Mouse (Mus musculus): ENCODE results near the gene Krtap4-16. TPM values are rescaled to one million over a fixed set of nuclear protein-coding genes. Genes with fewer than 3 reads are reported as not detected.

Gene Krtap4-16
- not detected for polyA plus RNA-seq (2012; fragmentation: generic; extraction: Trizol)

GRCm38 (mm10) chr11:99851508-99851907 lies at the start of gene Krtap4-16:
Krtap4-16 (minus strand) TSS chr11:99851608.

GRCm38 (mm10) chr11:99878887-99879286 lies 27.5 kb upstream of the Krtap4-16 start, which contains the start of gene Gm11567:
Gm11567 (plus strand) TSS chr11:99879187.

GRCm38 (mm10) chr11:99873089-99873488 lies 21.7 kb upstream of the Krtap4-16 start, which contains the start of gene Krtap9-1:
Krtap9-1 (plus strand) TSS chr11:99873389.

GRCm38 (mm10) chr11:99864176-99864575 lies 12.8 kb upstream of the Krtap4-16 start, which contains the start of gene Gm11559:
Gm11559 (plus strand) TSS chr11:99864476.

GRCm38 (mm10) chr11:99857617-99858016 lies 6.2 kb upstream of the Krtap4-16 start, which contains the start of gene Gm11568:
Gm11568 (plus strand) TSS chr11:99857917.

GRCm38 (mm10) chr11:99837966-99838365 lies 13.4 kb downstream of the Krtap4-16 start, which contains the start of gene 2300003K06Rik:
2300003K06Rik (minus strand) TSS chr11:99838066.

GRCm38 (mm10) chr11:99815566-99815965 lies 35.8 kb downstream of the Krtap4-16 start, which contains the start of gene Gm11564:
Gm11564 (minus strand) TSS chr11:99815666.

GRCm38 (mm10) chr11:99809792-99810191 lies 41.6 kb downstream of the Krtap4-16 start, which contains the start of gene Krtap4-13:
Krtap4-13 (minus strand) TSS chr11:99809892.

GRCm38 (mm10) chr11:99804346-99804745 lies 47.1 kb downstream of the Krtap4-16 start, which contains the start of gene Gm11554:
Gm11554 (minus strand) TSS chr11:99804446.

Other genes with a start within 250 kb of the Krtap4-16 start
- not detected for gene Gm11938, start 248.3 kb downstream of the Krtap4-16 start, polyA plus RNA-seq (2012; fragmentation: generic; extraction: Trizol)
- not detected for gene Gm11937, start 241.4 kb downstream of the Krtap4-16 start, polyA plus RNA-seq (2012; fragmentation: generic; extraction: Trizol)
- not detected for gene Krtap2-4, start 236.8 kb downstream of the Krtap4-16 start, polyA plus RNA-seq (2012; fragmentation: generic; extraction: Trizol)
- gene Gm11562, start 231.2 kb downstream of the Krtap4-16 start, polyA plus RNA-seq (2012; fragmentation: generic; extraction: Trizol) = not detected
- not detected for gene Krtap4-1, start 223.4 kb downstream of the Krtap4-16 start, polyA plus RNA-seq (2012; fragmentation: generic; extraction: Trizol)
- not detected for gene Krtap4-2, start 216.5 kb downstream of the Krtap4-16 start, polyA plus RNA-seq (2012; fragmentation: generic; extraction: Trizol)
- gene Krtap4-7, start 207.5 kb downstream of the Krtap4-16 start, polyA plus RNA-seq (2012; fragmentation: generic; extraction: Trizol) = not detected
- gene Gm11555, start 201.4 kb downstream of the Krtap4-16 start, polyA plus RNA-seq (2012; fragmentation: generic; extraction: Trizol) = not detected
- not detected for gene Gm11563, start 192.6 kb downstream of the Krtap4-16 start, polyA plus RNA-seq (2012; fragmentation: generic; extraction: Trizol)
- gene Krtap4-6, start 185.6 kb downstream of the Krtap4-16 start, polyA plus RNA-seq (2012; fragmentation: generic; extraction: Trizol) = not detected
- not detected for gene Gm14190, start 160.9 kb downstream of the Krtap4-16 start, polyA plus RNA-seq (2012; fragmentation: generic; extraction: Trizol)
- gene Gm14180, start 117.3 kb downstream of the Krtap4-16 start, polyA plus RNA-seq (2012; fragmentation: generic; extraction: Trizol) = not detected
- not detected for gene Gm11595, start 78.7 kb downstream of the Krtap4-16 start, polyA plus RNA-seq (2012; fragmentation: generic; extraction: Trizol)
- gene Krtap4-8, start 70.9 kb downstream of the Krtap4-16 start, polyA plus RNA-seq (2012; fragmentation: generic; extraction: Trizol) = not detected
- not detected for gene Krtap4-9, start 66.4 kb downstream of the Krtap4-16 start, polyA plus RNA-seq (2012; fragmentation: generic; extraction: Trizol)
- not detected for gene Gm11596, start 58.1 kb downstream of the Krtap4-16 start, polyA plus RNA-seq (2012; fragmentation: generic; extraction: Trizol)
- not detected for gene Gm11569, start 52.7 kb downstream of the Krtap4-16 start, polyA plus RNA-seq (2012; fragmentation: generic; extraction: Trizol)
- gene Gm11554, start 47.2 kb downstream of the Krtap4-16 start, polyA plus RNA-seq (2012; fragmentation: generic; extraction: Trizol) = not detected
- not detected for gene Krtap4-13, start 41.7 kb downstream of the Krtap4-16 start, polyA plus RNA-seq (2012; fragmentation: generic; extraction: Trizol)
- not detected for gene Gm11564, start 35.9 kb downstream of the Krtap4-16 start, polyA plus RNA-seq (2012; fragmentation: generic; extraction: Trizol)
- gene 2300003K06Rik, start 13.5 kb downstream of the Krtap4-16 start, polyA plus RNA-seq (2012; fragmentation: generic; extraction: Trizol) = not detected
- not detected for gene Gm11568, start 6.3 kb upstream of the Krtap4-16 start, polyA plus RNA-seq (2012; fragmentation: generic; extraction: Trizol)
- gene Gm11559, start 12.9 kb upstream of the Krtap4-16 start, polyA plus RNA-seq (2012; fragmentation: generic; extraction: Trizol) = not detected
- gene Krtap9-1, start 21.8 kb upstream of the Krtap4-16 start, polyA plus RNA-seq (2012; fragmentation: generic; extraction: Trizol) = not detected
- gene Gm11567, start 27.6 kb upstream of the Krtap4-16 start, polyA plus RNA-seq (2012; fragmentation: generic; extraction: Trizol) = not detected
- not detected for gene Krtap31-1, start 56.3 kb upstream of the Krtap4-16 start, polyA plus RNA-seq (2012; fragmentation: generic; extraction: Trizol)
- gene Gm11565, start 63.1 kb upstream of the Krtap4-16 start, polyA plus RNA-seq (2012; fragmentation: generic; extraction: Trizol) = not detected
- not detected for gene Krtap31-2, start 84.7 kb upstream of the Krtap4-16 start, polyA plus RNA-seq (2012; fragmentation: generic; extraction: Trizol)
- gene Krtap9-5, start 96.9 kb upstream of the Krtap4-16 start, polyA plus RNA-seq (2012; fragmentation: generic; extraction: Trizol) = not detected
- gene Krtap29-1, start 127.4 kb upstream of the Krtap4-16 start, polyA plus RNA-seq (2012; fragmentation: generic; extraction: Trizol) = not detected
- gene Krtap16-1, start 135.0 kb upstream of the Krtap4-16 start, polyA plus RNA-seq (2012; fragmentation: generic; extraction: Trizol) = not detected
- not detected for gene Krtap17-1, start 142.4 kb upstream of the Krtap4-16 start, polyA plus RNA-seq (2012; fragmentation: generic; extraction: Trizol)
- gene Krt33a, start 164.6 kb upstream of the Krtap4-16 start, polyA plus RNA-seq (2012; fragmentation: generic; extraction: Trizol) = not detected
- under 1 TPM in 1 of 2 experiments, not detected in 1; 0.05 TPM for gene Krt33b, start 178.3 kb upstream of the Krtap4-16 start, polyA plus RNA-seq (2012; fragmentation: generic; extraction: Trizol)
- gene Krt34, start 189.9 kb upstream of the Krtap4-16 start, polyA plus RNA-seq (2012; fragmentation: generic; extraction: Trizol) = not detected
- not detected for gene Krt31, start 198.9 kb upstream of the Krtap4-16 start, polyA plus RNA-seq (2012; fragmentation: generic; extraction: Trizol)
- not detected for gene Krt32, start 236.6 kb upstream of the Krtap4-16 start, polyA plus RNA-seq (2012; fragmentation: generic; extraction: Trizol)
- gene Krt35, start 244.6 kb upstream of the Krtap4-16 start, polyA plus RNA-seq (2012; fragmentation: generic; extraction: Trizol) = not detected

Data from C3H10T1/2 (cell line).